Mouse (Mus musculus): Measurements from ENCODE around the gene Fbxl20. TPM values are rescaled to one million over a fixed set of nuclear protein-coding genes. Genes with fewer than 3 reads are reported as not detected.

Fbxl20 gene
- polyA plus RNA-seq, 1 experiment from 2014 or later, result 4.9 TPM

DNA sequence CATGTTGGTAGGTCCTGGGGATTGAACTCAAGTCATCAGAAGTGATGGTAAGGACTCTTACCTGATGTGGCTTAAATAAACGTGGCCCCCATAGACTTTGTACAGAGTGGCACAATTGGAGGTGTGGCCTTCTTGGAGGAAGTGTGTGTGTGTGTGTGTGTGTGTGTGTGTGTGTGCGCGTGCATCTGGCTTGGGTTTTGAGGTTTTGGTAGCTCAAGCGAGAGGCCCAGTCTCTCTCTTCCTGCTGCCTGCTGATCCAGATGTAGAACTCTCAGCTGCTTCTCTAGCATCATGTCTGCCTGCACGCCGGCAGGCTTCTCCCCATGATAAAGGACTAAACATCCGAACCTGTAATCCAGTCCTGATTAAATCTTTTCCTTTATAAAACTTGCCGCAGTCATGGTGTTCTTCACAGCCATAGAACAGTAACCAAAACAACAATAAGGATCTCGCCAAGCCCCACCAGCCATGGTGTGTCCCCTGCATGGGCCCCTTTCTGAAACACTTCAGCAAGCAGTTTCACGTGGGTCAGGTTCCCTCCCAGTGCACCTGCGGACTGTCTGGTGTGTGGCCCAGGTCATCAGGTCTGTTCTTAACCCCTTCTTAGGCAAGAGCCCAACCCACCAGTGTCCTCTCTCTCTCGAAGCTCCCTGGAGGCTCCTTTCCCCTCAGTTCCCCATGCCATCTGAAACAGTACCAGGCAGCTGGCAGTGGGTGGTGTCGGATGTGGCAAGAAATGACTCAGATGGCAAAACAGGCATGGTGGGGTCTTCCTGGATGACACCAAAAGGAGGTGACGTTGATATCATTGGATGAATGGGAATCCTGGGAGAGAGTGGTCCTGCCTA lies 100.3 kb downstream of the Fbxl20 start:
- H3K36me3 ChIP-seq (replicated peaks; ENCODE audit: insufficient read depth, low read length), result no peaks in the 10 kb centered on the region
- H3K27ac ChIP-seq (ENCODE audit: low read depth), result no peak overlapping the region

DNA sequence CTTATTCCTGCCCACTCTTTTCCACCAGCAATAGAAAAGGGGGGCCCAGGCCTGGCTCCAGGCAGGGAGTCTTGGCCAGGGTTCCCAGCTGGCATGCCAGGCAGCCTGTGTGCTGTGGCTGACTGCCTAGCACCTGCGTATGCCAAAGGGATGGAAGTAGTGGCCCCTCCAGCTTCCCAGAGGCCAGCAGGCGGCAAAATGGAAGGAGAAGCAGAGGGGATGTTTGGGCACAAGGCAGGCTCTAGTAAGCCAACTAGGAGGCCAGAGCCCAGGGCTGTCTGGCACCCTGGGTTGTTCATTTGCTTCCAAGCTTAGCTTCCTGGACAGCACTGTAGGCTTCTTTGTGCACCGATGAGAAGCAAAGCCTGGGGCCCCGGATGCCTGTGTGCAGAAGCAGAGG lies 102.5 kb downstream of the Fbxl20 start:
- WGBS (ENCODE audit: insufficient replicate concordance), result 70% methylated on average over 4 of the region's 4 CpGs

More for the DNA sequence above, 100.3 kb downstream of the Fbxl20 start:
- DNase-seq (no peak), ATAC-seq (0 out of 2 replicates have a peak, but pooled peaks have one; percentile 7)
- Histone ChIP-seq H3K4me1 (ENCODE audit: insufficient read depth) (peaks cover 13% of the 10 kb centered on the region), H3K9me3 (ENCODE audit: low read length) (no peaks in the 10 kb centered on the region), H3K4me3 (ENCODE audit: low read depth, low read length) (no peak overlapping the region), H3K27me3 (ENCODE audit: insufficient read depth, low read length) (peaks cover 46% of the 10 kb centered on the region), H3K9ac (replicated peaks) (no peak overlapping the region), H3K4me2 (ENCODE audit: low read depth, low read length) (no peak overlapping the region)
- WGBS (ENCODE audit: insufficient replicate concordance), result 41% methylated on average over 14 of the region's 14 CpGs
- TF ChIP-seq CTCF (IDR thresholded peaks at IDR 0.05; ENCODE audit: low read depth) (no peak), EP300 (IDR thresholded peaks at IDR 0.05; ENCODE audit: low read depth) (no peak)

DNA sequence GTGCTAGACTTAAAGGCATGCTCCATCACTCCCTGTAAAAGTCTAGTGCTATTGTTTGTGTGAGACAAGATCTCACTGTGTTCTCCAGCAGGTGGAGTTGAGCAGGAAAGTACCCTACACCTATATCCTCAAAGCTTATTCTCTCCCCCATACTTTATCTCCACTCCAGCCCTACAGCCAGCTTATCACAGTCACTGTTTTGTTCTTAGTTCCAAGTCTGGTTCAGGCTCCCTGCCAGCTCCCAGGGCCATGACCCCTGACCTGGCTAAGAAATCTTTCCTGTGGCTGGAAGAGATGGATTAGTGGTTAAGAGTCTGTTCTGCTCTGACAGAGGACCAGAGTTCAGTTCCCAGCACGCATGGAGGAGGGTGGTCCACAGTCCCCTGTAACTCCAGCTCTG lies 103.7 kb downstream of the Fbxl20 start:
- ATAC-seq, result no peak
- Histone ChIP-seq H3K27me3 (ENCODE audit: insufficient read depth, low read length) (peaks cover 16% of the 10 kb centered on the region), H3K9me3 (ENCODE audit: low read length) (no peaks in the 10 kb centered on the region), H3K27ac (ENCODE audit: low read depth) (no peak overlapping the region), H3K36me3 (replicated peaks; ENCODE audit: insufficient read depth, low read length) (no peaks in the 10 kb centered on the region), H3K4me2 (ENCODE audit: low read depth, low read length) (no peak overlapping the region), H3K4me1 (ENCODE audit: insufficient read depth) (0 out of 2 replicates have a peak, but pooled peaks cover 1% of the 10 kb centered on the region), H3K4me3 (ENCODE audit: low read depth, low read length) (no peak overlapping the region), H3K9ac (replicated peaks) (no peak overlapping the region)
- no peak for TF ChIP-seq CTCF (IDR thresholded peaks at IDR 0.05; ENCODE audit: low read depth)
- TF ChIP-seq EP300 (IDR thresholded peaks at IDR 0.05; ENCODE audit: low read depth), result no peak
- no peak for DNase-seq
- WGBS (ENCODE audit: insufficient replicate concordance), result 59% methylated on average over 1 of the region's 1 CpGs

More for the DNA sequence above, 102.5 kb downstream of the Fbxl20 start:
- Histone ChIP-seq H3K4me2 (ENCODE audit: low read depth, low read length) (no peak overlapping the region), H3K36me3 (replicated peaks; ENCODE audit: insufficient read depth, low read length) (no peaks in the 10 kb centered on the region), H3K27ac (ENCODE audit: low read depth) (no peak overlapping the region), H3K9ac (replicated peaks) (no peak overlapping the region), H3K4me1 (ENCODE audit: insufficient read depth) (peaks cover 13% of the 10 kb centered on the region), H3K4me3 (ENCODE audit: low read depth, low read length) (no peak overlapping the region), H3K27me3 (ENCODE audit: insufficient read depth, low read length) (peaks cover 29% of the 10 kb centered on the region), H3K9me3 (ENCODE audit: low read length) (no peaks in the 10 kb centered on the region)
- no peak for ATAC-seq
- DNase-seq, result no peak
- TF ChIP-seq EP300 (IDR thresholded peaks at IDR 0.05; ENCODE audit: low read depth), result no peak
- TF ChIP-seq CTCF (IDR thresholded peaks at IDR 0.05; ENCODE audit: low read depth), result no peak

DNA sequence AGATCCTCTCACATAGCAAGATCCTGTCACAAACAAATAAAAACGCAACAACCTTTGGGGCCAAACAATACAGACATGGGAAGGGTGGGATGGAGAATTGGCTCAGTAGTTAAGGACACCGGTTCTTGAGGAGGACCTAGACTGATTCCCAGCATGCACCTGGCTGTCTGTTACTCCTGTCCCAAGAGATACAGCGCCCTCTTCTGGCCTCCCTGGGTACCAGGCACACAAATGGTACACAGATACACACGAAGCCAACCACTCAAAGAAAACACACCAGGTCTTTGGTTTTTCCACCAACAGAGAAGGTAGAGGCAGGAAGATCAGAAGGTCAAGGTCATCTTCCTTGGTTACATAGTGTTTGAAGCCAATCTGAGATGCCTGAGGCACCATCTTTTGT lies 104.6 kb downstream of the Fbxl20 start:
- no peak for DNase-seq
- H3K27ac ChIP-seq (ENCODE audit: low read depth), result no peak overlapping the region
- no peak for ATAC-seq
- no peaks in the 10 kb centered on the region for H3K9me3 ChIP-seq (ENCODE audit: low read length)
- no peaks in the 10 kb centered on the region for H3K4me1 ChIP-seq (ENCODE audit: insufficient read depth)
- peaks cover 7% of the 10 kb centered on the region for H3K27me3 ChIP-seq (ENCODE audit: insufficient read depth, low read length)
- H3K36me3 ChIP-seq (replicated peaks; ENCODE audit: insufficient read depth, low read length), result no peaks in the 10 kb centered on the region
- TF ChIP-seq CTCF (IDR thresholded peaks at IDR 0.05; ENCODE audit: low read depth) (peak; percentile 48), EP300 (IDR thresholded peaks at IDR 0.05; ENCODE audit: low read depth) (no peak)
- no peak overlapping the region for H3K9ac ChIP-seq (replicated peaks)
- no peak overlapping the region for H3K4me2 ChIP-seq (ENCODE audit: low read depth, low read length)
- H3K4me3 ChIP-seq (ENCODE audit: low read depth, low read length), result no peak overlapping the region
- 66% methylated on average over 4 of the region's 4 CpGs for WGBS (ENCODE audit: insufficient replicate concordance)

DNA sequence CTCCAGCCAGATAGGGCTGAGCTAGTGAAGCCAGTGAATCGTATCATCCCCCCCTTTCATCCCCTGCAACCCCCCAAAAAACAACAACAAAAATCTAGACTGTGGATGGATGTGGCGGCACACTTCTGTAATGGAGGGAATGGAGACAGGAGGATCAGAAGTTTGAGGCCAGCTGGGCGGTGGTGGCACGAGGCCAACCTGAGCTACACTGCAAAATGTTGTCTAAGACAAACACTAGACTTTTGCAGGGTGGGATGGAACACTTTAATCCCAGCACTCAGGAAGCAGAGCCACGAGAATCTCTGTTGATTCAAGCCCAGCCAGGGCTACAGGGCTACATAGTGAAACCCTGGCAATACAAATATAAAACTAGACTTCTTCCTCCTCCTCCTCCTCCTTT lies 106.1 kb downstream of the Fbxl20 start:
- ATAC-seq, result no peak
- no peak overlapping the region for H3K4me3 ChIP-seq (ENCODE audit: low read depth, low read length)
- DNase-seq, result no peak
- WGBS (ENCODE audit: insufficient replicate concordance), result 67% methylated on average over 5 of the region's 5 CpGs
- H3K36me3 ChIP-seq (replicated peaks; ENCODE audit: insufficient read depth, low read length), result no peaks in the 10 kb centered on the region
- TF ChIP-seq EP300 (IDR thresholded peaks at IDR 0.05; ENCODE audit: low read depth) (no peak), CTCF (IDR thresholded peaks at IDR 0.05; ENCODE audit: low read depth) (no peak)
- H3K9me3 ChIP-seq (ENCODE audit: low read length), result no peaks in the 10 kb centered on the region
- no peak overlapping the region for H3K27ac ChIP-seq (ENCODE audit: low read depth)
- no peak overlapping the region for H3K4me2 ChIP-seq (ENCODE audit: low read depth, low read length)
- H3K4me1 ChIP-seq (ENCODE audit: insufficient read depth), result no peaks in the 10 kb centered on the region
- no peaks in the 10 kb centered on the region for H3K27me3 ChIP-seq (ENCODE audit: insufficient read depth, low read length)
- no peak overlapping the region for H3K9ac ChIP-seq (replicated peaks)

DNA sequence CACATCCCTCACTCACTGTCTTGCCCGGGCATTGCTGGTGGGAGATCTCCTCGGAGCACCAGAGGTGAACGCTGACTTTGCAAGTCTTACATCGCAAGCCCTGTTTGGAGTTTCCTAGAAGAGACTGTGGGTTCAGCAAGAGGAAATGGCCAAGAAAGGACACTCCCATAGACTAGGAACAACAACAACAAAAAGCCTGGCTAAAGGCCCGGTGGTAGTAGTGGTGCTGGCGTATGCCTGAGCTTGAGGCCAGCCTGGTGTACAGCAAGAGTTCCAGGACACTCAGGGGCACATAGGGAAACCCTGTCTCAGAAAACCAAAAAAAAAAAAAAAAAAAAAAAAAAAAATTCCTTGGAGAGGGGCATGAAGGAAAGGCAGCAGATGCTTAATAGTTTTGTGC lies 107.5 kb downstream of the Fbxl20 start:
- Histone ChIP-seq H3K27ac (ENCODE audit: low read depth) (no peak overlapping the region), H3K9me3 (ENCODE audit: low read length) (no peaks in the 10 kb centered on the region), H3K9ac (replicated peaks) (no peak overlapping the region), H3K27me3 (ENCODE audit: insufficient read depth, low read length) (no peaks in the 10 kb centered on the region), H3K4me1 (ENCODE audit: insufficient read depth) (no peaks in the 10 kb centered on the region), H3K4me2 (ENCODE audit: low read depth, low read length) (no peak overlapping the region), H3K36me3 (replicated peaks; ENCODE audit: insufficient read depth, low read length) (no peaks in the 10 kb centered on the region), H3K4me3 (ENCODE audit: low read depth, low read length) (no peak overlapping the region)
- DNase-seq (no peak), ATAC-seq (no peak)
- no peak for TF ChIP-seq EP300 (IDR thresholded peaks at IDR 0.05; ENCODE audit: low read depth)
- TF ChIP-seq CTCF (IDR thresholded peaks at IDR 0.05; ENCODE audit: low read depth), result no peak
- 64% methylated on average over 6 of the region's 6 CpGs for WGBS (ENCODE audit: insufficient replicate concordance)
